Mouse (Mus musculus): ENCODE results near the gene Dip2b.

GRCm38 (mm10) chr15:100188542-100188941, 150.1 kb downstream of the Dip2b start:
- peak; percentile 46 for TF ChIP-seq CTCF (IDR thresholded peaks at IDR 0.05; ENCODE audit: low read depth)
- TF ChIP-seq EP300 (IDR thresholded peaks at IDR 0.05; ENCODE audit: low read depth) = no peak

Data from liver, postnatal 0 days (tissue).